Mouse (Mus musculus): ENCODE data around the gene Ush1c. TPM values are rescaled to one million over a fixed set of nuclear protein-coding genes. Genes with fewer than 3 reads are reported as not detected.

Ush1c gene
- polyA plus RNA-seq, 1 experiment from 2014 or later, result 36.8 TPM

Other genes starting within 250 kb of the Ush1c start
- gene Abcc6, start 208.2 kb downstream of the Ush1c start, polyA plus RNA-seq (2014; fragmentation: Nextera tagmentation; extraction: Ambion mirVana), result 1.5 and 2.4 TPM in 2 replicates
- 39.3 and 48.2 TPM in 2 replicates for gene Nomo1, start 204.8 kb downstream of the Ush1c start, polyA plus RNA-seq (2014; fragmentation: Nextera tagmentation; extraction: Ambion mirVana)
- 0.27 and 0.61 TPM in 2 replicates for gene Kcnj11, start 137.7 kb downstream of the Ush1c start, polyA plus RNA-seq (2014; fragmentation: Nextera tagmentation; extraction: Ambion mirVana)
- 2.4 and 7.6 TPM in 2 replicates for gene Abcc8, start 58.5 kb downstream of the Ush1c start, polyA plus RNA-seq (2014; fragmentation: Nextera tagmentation; extraction: Ambion mirVana)
- gene Otog, start 2.5 kb upstream of the Ush1c start, polyA plus RNA-seq (2014; fragmentation: Nextera tagmentation; extraction: Ambion mirVana), result 0.12 TPM in 1 of 2 replicates, not detected in the other
- gene Myod1, start 138.0 kb upstream of the Ush1c start, polyA plus RNA-seq (2014; fragmentation: Nextera tagmentation; extraction: Ambion mirVana), result not detected in 2 replicates
- 0.35 and 0.98 TPM in 2 replicates for gene Kcnc1, start 158.0 kb upstream of the Ush1c start, polyA plus RNA-seq (2014; fragmentation: Nextera tagmentation; extraction: Ambion mirVana)